Mouse (Mus musculus): ENCODE results near the gene Habp4.

Habp4 gene

GRCm38 (mm10) chr13:64161548-64161915, at the start of gene Habp4:
Gene Habp4, plus strand, starts transcription at chr13:64161824.
- peak; percentile 98 for DNase-seq (ENCODE audit: low read depth, low spot score)

- DNase-seq (ENCODE audit: low read depth, low spot score): peak; percentile 58
Observed at GRCm38 (mm10) chr13:64117442-64117841, 44.2 kb upstream of the Habp4 start.

GRCm38 (mm10) chr13:64120760-64121159, 40.9 kb upstream of the Habp4 start:
- DNase-seq (ENCODE audit: low read depth, low spot score): no peak

GRCm38 (mm10) chr13:64123491-64124188, 38.0 kb upstream of the Habp4 start:
- DNase-seq (ENCODE audit: low read depth, low spot score): no peak

GRCm38 (mm10) chr13:64124886-64125285, 36.7 kb upstream of the Habp4 start:
- DNase-seq (ENCODE audit: low read depth, low spot score): no peak

- DNase-seq (ENCODE audit: low read depth, low spot score): no peak
Observed at GRCm38 (mm10) chr13:64126316-64126715, 35.3 kb upstream of the Habp4 start.

- DNase-seq (ENCODE audit: low read depth, low spot score): peak; percentile 20
Observed at GRCm38 (mm10) chr13:64128858-64129615, 32.6 kb upstream of the Habp4 start, which contains the start of gene Slc35d2. Gene Slc35d2, minus strand, starts transcription at chr13:64129368.

GRCm38 (mm10) chr13:64129616-64130375, 31.8 kb upstream of the Habp4 start:
- DNase-seq (ENCODE audit: low read depth, low spot score): peak; percentile 26

GRCm38 (mm10) chr13:64150121-64150520, 11.5 kb upstream of the Habp4 start:
- no peak for DNase-seq (ENCODE audit: low read depth, low spot score)

- DNase-seq (ENCODE audit: low read depth, low spot score): peak; percentile 84
Observed at GRCm38 (mm10) chr13:64152241-64152669, 9.4 kb upstream of the Habp4 start.

GRCm38 (mm10) chr13:64152671-64153082, 8.9 kb upstream of the Habp4 start:
- DNase-seq (ENCODE audit: low read depth, low spot score): no peak

- peak; percentile 99 for DNase-seq (ENCODE audit: low read depth, low spot score)
Observed at GRCm38 (mm10) chr13:64153083-64153682, 8.4 kb upstream of the Habp4 start, which contains the start of gene Zfp367. Gene Zfp367, minus strand, starts transcription at chr13:64153202.

- peak; percentile 75 for DNase-seq (ENCODE audit: low read depth, low spot score)
Observed at GRCm38 (mm10) chr13:64153751-64154267, 7.8 kb upstream of the Habp4 start.

- DNase-seq (ENCODE audit: low read depth, low spot score): peak; percentile 36
Observed at GRCm38 (mm10) chr13:64154651-64155050, 7.0 kb upstream of the Habp4 start.

- peak; percentile 76 for DNase-seq (ENCODE audit: low read depth, low spot score)
Observed at GRCm38 (mm10) chr13:64155171-64155571, 6.5 kb upstream of the Habp4 start.

- no peak for DNase-seq (ENCODE audit: low read depth, low spot score)
Observed at GRCm38 (mm10) chr13:64156966-64157365, 4.7 kb upstream of the Habp4 start.

GRCm38 (mm10) chr13:64161916-64162611, 440 bp downstream of the Habp4 start:
- DNase-seq (ENCODE audit: low read depth, low spot score): no peak

GRCm38 (mm10) chr13:64162626-64163025, 1.0 kb downstream of the Habp4 start:
- DNase-seq (ENCODE audit: low read depth, low spot score): no peak

GRCm38 (mm10) chr13:64163147-64163715, 1.6 kb downstream of the Habp4 start:
- no peak for DNase-seq (ENCODE audit: low read depth, low spot score)

GRCm38 (mm10) chr13:64169746-64170145, 8.1 kb downstream of the Habp4 start:
- DNase-seq (ENCODE audit: low read depth, low spot score): no peak

All from ES-CJ7 (cell line).